ENCODE assay signal across 24 mouse cellular contexts in the genomic region with DNA sequence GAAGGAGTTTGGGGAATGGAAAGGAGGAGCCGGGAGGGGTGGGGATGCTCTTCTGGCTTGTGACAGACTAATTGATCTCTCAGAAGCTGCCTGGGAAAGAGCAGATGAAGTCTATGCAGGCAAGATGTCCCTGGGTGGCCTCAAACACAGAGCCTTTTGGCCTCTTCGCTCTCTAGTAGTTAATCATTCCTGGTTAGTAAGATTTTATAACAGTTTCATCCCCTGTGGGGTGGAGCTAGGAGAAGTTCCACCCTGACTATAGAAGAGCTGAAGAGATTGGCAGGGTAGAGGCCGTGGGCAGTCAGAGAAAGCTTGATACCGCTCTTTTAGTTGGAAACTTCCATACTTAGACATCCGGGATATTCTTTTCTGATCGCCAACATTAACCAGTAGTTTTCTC. TPM values are rescaled to one million over a fixed set of nuclear protein-coding genes. Genes with fewer than 3 reads are reported as not detected.
DNase-seq lines count a peak whose midpoint lies in the region; ATAC-seq and TF ChIP-seq lines count a peak whose summit lies in the region.
"Had no signal": no experiment of that assay in that cellular context is flagged by ENCODE, and none has a peak within 500 bp of the region (broad histone marks: within the 10 kb centered on the region; RNA-seq: fewer than 3 reads in every experiment).

No protein-coding gene starts in this region.

- H3K36me3 ChIP-seq in liver, adult 2 months (ENCODE audit: control insufficient read depth, insufficient read depth, low read length), result no peaks in the 10 kb centered on the region
- H3K36me3 ChIP-seq in liver, embryonic 12.5 days, result no peaks in the 10 kb centered on the region
- H3K36me3 ChIP-seq in intestine, embryonic 15.5 days, result no peaks in the 10 kb centered on the region
- H3K36me3 ChIP-seq in limb, embryonic 10.5 days, result no peaks in the 10 kb centered on the region
- H3K36me3 ChIP-seq: embryonic facial prominence, embryonic 15.5 days; forebrain, embryonic 10.5 days; heart, embryonic 12.5 days had no signal

- H3K4me1 ChIP-seq in liver, adult 2 months (ENCODE audit: control insufficient read depth, insufficient read depth, low read length), result no peaks in the 10 kb centered on the region
- peaks cover 15% of the 10 kb centered on the region for H3K4me1 ChIP-seq in liver, embryonic 12.5 days
- peaks cover 5% of the 10 kb centered on the region; the same call in 1 of the 2 replicates for H3K4me1 ChIP-seq in intestine, embryonic 15.5 days (replicated peaks)
- peaks cover 12% of the 10 kb centered on the region; the same call in 1 of the 2 replicates for H3K4me1 ChIP-seq in limb, embryonic 10.5 days
- H3K4me1 ChIP-seq: embryonic facial prominence, embryonic 15.5 days; forebrain, embryonic 10.5 days had no signal

- 56% methylated on average over 6 of the region's 6 CpGs for WGBS in liver, adult 2 months
- WGBS in liver, embryonic 12.5 days (ENCODE audit: insufficient replicate concordance), result 67% methylated on average over 6 of the region's 6 CpGs
- 55% methylated on average over 6 of the region's 6 CpGs for WGBS in intestine, embryonic 15.5 days
- 70% methylated on average over 6 of the region's 6 CpGs for WGBS in limb, embryonic 10.5 days

- no peak for TF ChIP-seq CTCF in liver, adult 2 months (IDR thresholded peaks at IDR 0.05; ENCODE audit: low read depth, low read length)

- no peak overlapping the region for H3K9ac ChIP-seq in liver, adult 2 months (ENCODE audit: low read depth, low read length)
- no peak overlapping the region for H3K9ac ChIP-seq in liver, embryonic 12.5 days
- H3K9ac ChIP-seq in intestine, embryonic 15.5 days, result no peak overlapping the region
- H3K9ac ChIP-seq: embryonic facial prominence, embryonic 15.5 days; heart, embryonic 12.5 days had no signal

- TF ChIP-seq POLR2A in liver, adult 2 months (IDR thresholded peaks at IDR 0.05; ENCODE audit: extremely low read depth, insufficient read depth, low read length), result no peak

- H3K79me2 ChIP-seq in liver, adult 2 months (ENCODE audit: control insufficient read depth, insufficient read depth, low read length), result no peaks in the 10 kb centered on the region

- H3K27ac ChIP-seq in liver, adult 2 months (replicated peaks; ENCODE audit: insufficient read depth, low read depth, low read length), result no peak overlapping the region
- H3K27ac ChIP-seq in liver, embryonic 12.5 days, result no peak overlapping the region
- H3K27ac ChIP-seq in intestine, embryonic 15.5 days, result no peak overlapping the region
- H3K27ac ChIP-seq in limb, embryonic 10.5 days, result no peak overlapping the region
- H3K27ac ChIP-seq: embryonic facial prominence, embryonic 15.5 days; forebrain, embryonic 10.5 days; gastrocnemius, adult 2 months had no signal

- H3K4me3 ChIP-seq in liver, adult 2 months (ENCODE audit: insufficient read depth, low read depth, low read length), result no peak overlapping the region
- H3K4me3 ChIP-seq in liver, embryonic 12.5 days, result no peak overlapping the region
- H3K4me3 ChIP-seq in intestine, embryonic 15.5 days (replicated peaks), result no peak overlapping the region
- H3K4me3 ChIP-seq in limb, embryonic 10.5 days, result no peak overlapping the region
- H3K4me3 ChIP-seq: embryonic facial prominence, embryonic 15.5 days; erythroblast, embryonic 14.5 days; forebrain, embryonic 10.5 days; gastrocnemius, adult 2 months; heart, embryonic 12.5 days had no signal

- ATAC-seq in liver, embryonic 12.5 days, result no peak
- peak; percentile 77 for ATAC-seq in intestine, embryonic 15.5 days
- ATAC-seq: forebrain, embryonic 14.5 days had no signal

- H3K4me2 ChIP-seq in liver, embryonic 12.5 days, result no peak overlapping the region
- H3K4me2 ChIP-seq in intestine, embryonic 15.5 days (replicated peaks), result no peak overlapping the region
- H3K4me2 ChIP-seq: embryonic facial prominence, embryonic 15.5 days; heart, embryonic 12.5 days had no signal

- no peaks in the 10 kb centered on the region for H3K27me3 ChIP-seq in liver, adult 2 months (ENCODE audit: control insufficient read depth, insufficient read depth, low read length)
- H3K27me3 ChIP-seq in liver, embryonic 12.5 days (replicated peaks), result peaks cover 11% of the 10 kb centered on the region; the same call in 1 of the 2 replicates
- H3K27me3 ChIP-seq in intestine, embryonic 15.5 days (replicated peaks), result no peaks in the 10 kb centered on the region
- no peaks in the 10 kb centered on the region for H3K27me3 ChIP-seq in limb, embryonic 10.5 days (ENCODE audit: low read depth, poor library complexity, severe bottlenecking)
- H3K27me3 ChIP-seq: CH12.LX; embryonic facial prominence, embryonic 15.5 days; heart, embryonic 12.5 days had no signal

- H3K9me3 ChIP-seq in liver, embryonic 12.5 days (replicated peaks), result no peaks in the 10 kb centered on the region
- no peaks in the 10 kb centered on the region for H3K9me3 ChIP-seq in intestine, embryonic 15.5 days
- H3K9me3 ChIP-seq in limb, embryonic 10.5 days (replicated peaks), result no peaks in the 10 kb centered on the region
- H3K9me3 ChIP-seq: embryonic facial prominence, embryonic 15.5 days; forebrain, embryonic 10.5 days; heart, embryonic 12.5 days had no signal

- DNase-seq in kidney, adult 8-10 months, result peak; percentile 38 to 39
- DNase-seq in kidney, postnatal 4 days, result no peak
- DNase-seq in liver, adult 2 months (ENCODE audit: extremely low read depth, low read depth, low spot score), result peak; percentile 69
- no peak for DNase-seq in limb, embryonic 10.5 days (ENCODE audit: low spot score)
- DNase-seq in spleen, postnatal 4 days (ENCODE audit: low spot score in 2 of 2), result no peak
- DNase-seq: adrenal gland, postnatal 10 days; cerebellum, adult 11 months; cerebellum, adult 8-10 months; cerebellum, postnatal 14 days; embryo, embryonic 11 days; gastrocnemius, adult 2 months; gastrocnemius, postnatal 25 days; heart, postnatal 36 days had no signal

RNA-seq across cellular contexts. Expression of a gene that starts 15.2 kb away (rescaled TPM):
- 4.3 and 4.8 TPM in 2 replicates for total RNA-seq in liver, adult 2 months (2014; rRNA removed)
- 2.3 and 2.8 TPM in 2 replicates for polyA plus RNA-seq in liver, adult 2 months (2012; rRNA removed)
- 6.4 and 7.5 TPM in 2 replicates for polyA plus RNA-seq in liver, embryonic 12.5 days (2016; fragmentation: Nextera tagmentation; extraction: Ambion mirVana)
- 19.1 and 22.0 TPM in 2 replicates for polyA plus RNA-seq in intestine, embryonic 15.5 days (2015; fragmentation: Nextera tagmentation; extraction: Ambion mirVana)
- polyA plus RNA-seq in limb, embryonic 10.5 days (2016; fragmentation: Nextera tagmentation; extraction: Ambion mirVana), result 2.5 and 3.7 TPM in 2 replicates

RNA-seq across cellular contexts. Expression of a gene that starts 15.8 kb away (rescaled TPM):
- total RNA-seq in liver, adult 2 months (2014; rRNA removed), result 3,004 and 3,021 TPM in 2 replicates
- polyA plus RNA-seq in liver, adult 2 months (2012; rRNA removed), result 2,202 and 2,235 TPM in 2 replicates
- polyA plus RNA-seq in liver, embryonic 12.5 days (2016; fragmentation: Nextera tagmentation; extraction: Ambion mirVana), result 36.3 and 36.7 TPM in 2 replicates
- 5.3 and 7.5 TPM in 2 replicates for polyA plus RNA-seq in intestine, embryonic 15.5 days (2015; fragmentation: Nextera tagmentation; extraction: Ambion mirVana)
- not detected in 2 replicates for polyA plus RNA-seq in limb, embryonic 10.5 days (2016; fragmentation: Nextera tagmentation; extraction: Ambion mirVana)
- total RNA-seq: common myeloid progenitor, adult 5-6 weeks; granulocyte monocyte progenitor cell, adult 5-6 weeks; heart, adult 8-10 months; heart, postnatal 36 days had no signal
- polyA plus RNA-seq: embryonic facial prominence, embryonic 15.5 days; erythroblast, embryonic 14.5 days; forebrain, embryonic 10.5 days; forebrain, embryonic 14.5 days had no signal

Comparison
In these comparisons a context has a peak if more than half of its experiments do, and no peak if none do; other contexts are left out.
1. DNase-seq: peak in kidney, adult 8-10 months (2 of 2) and liver, adult 2 months (single experiment); none in kidney, postnatal 4 days (0 of 2), limb, embryonic 10.5 days (single experiment) and spleen, postnatal 4 days (0 of 2).
2. RNA of a gene that starts 15.8 kb away (polyA plus RNA-seq): 2,202 to 2,235 TPM in liver, adult 2 months; 36.3 to 36.7 TPM in liver, embryonic 12.5 days, 5.3 to 7.5 TPM in intestine, embryonic 15.5 days and not detected in limb, embryonic 10.5 days; every median in the first group is over 10 times any median in the second.